23 mouse cellular contexts compared by ENCODE assay signal in the genomic region with DNA sequence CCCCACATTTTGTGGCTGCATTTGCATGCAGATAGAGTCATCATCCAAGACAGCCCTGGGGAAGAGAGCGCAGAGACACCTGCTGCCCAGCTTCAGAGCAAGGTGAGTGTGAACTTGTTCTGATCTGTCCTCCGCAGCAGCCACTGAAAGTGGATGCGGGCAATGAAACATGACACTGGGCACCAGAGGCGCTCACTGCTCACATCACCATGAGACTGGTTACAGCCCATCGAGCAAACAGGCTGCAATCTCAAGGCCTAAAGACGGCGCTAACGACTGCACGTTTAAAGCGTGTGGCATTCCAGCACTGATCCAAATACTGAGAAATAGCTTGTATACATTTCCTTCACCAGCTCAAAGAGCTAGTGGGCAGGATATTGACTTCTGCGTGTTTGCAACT.
"Had no signal": no experiment of that assay in that cellular context is flagged by ENCODE, and none has a peak within 500 bp of the region (broad histone marks: within the 10 kb centered on the region; RNA-seq: fewer than 3 reads in every experiment).

No protein-coding gene starts in this region.

- H3K27me3 ChIP-seq: intestine, embryonic 15.5 days; limb, embryonic 13.5 days; liver, embryonic 12.5 days; liver, embryonic 15.5 days; lung, embryonic 15.5 days; midbrain, embryonic 15.5 days; neural tube, embryonic 13.5 days; stomach, embryonic 15.5 days had no signal

- ATAC-seq: intestine, embryonic 15.5 days; liver, embryonic 12.5 days; midbrain, embryonic 15.5 days had no signal

- H3K36me3 ChIP-seq: intestine, embryonic 15.5 days; limb, embryonic 10.5 days; limb, embryonic 13.5 days; liver, embryonic 12.5 days; liver, embryonic 15.5 days; lung, embryonic 15.5 days; midbrain, embryonic 15.5 days; neural tube, embryonic 13.5 days; stomach, embryonic 15.5 days had no signal

- H3K9ac ChIP-seq: intestine, embryonic 15.5 days; limb, embryonic 13.5 days; liver, embryonic 12.5 days; liver, embryonic 15.5 days; lung, embryonic 15.5 days; midbrain, embryonic 15.5 days; neural tube, embryonic 13.5 days; stomach, embryonic 15.5 days had no signal

- H3K4me1 ChIP-seq: intestine, embryonic 15.5 days; limb, embryonic 10.5 days; limb, embryonic 13.5 days; liver, embryonic 12.5 days; liver, embryonic 15.5 days; lung, embryonic 15.5 days; midbrain, embryonic 15.5 days; neural tube, embryonic 13.5 days; stomach, embryonic 15.5 days had no signal

- H3K4me2 ChIP-seq: intestine, embryonic 15.5 days; limb, embryonic 13.5 days; liver, embryonic 12.5 days; liver, embryonic 15.5 days; lung, embryonic 15.5 days; midbrain, embryonic 11.5 days; midbrain, embryonic 15.5 days; neural tube, embryonic 13.5 days; stomach, embryonic 15.5 days had no signal

- H3K9me3 ChIP-seq: intestine, embryonic 15.5 days; limb, embryonic 10.5 days; limb, embryonic 13.5 days; liver, embryonic 15.5 days; lung, embryonic 15.5 days; midbrain, embryonic 15.5 days; neural tube, embryonic 13.5 days; stomach, embryonic 15.5 days had no signal

- H3K27ac ChIP-seq: intestine, embryonic 15.5 days; limb, embryonic 10.5 days; limb, embryonic 13.5 days; liver, embryonic 12.5 days; liver, embryonic 15.5 days; lung, embryonic 15.5 days; midbrain, embryonic 15.5 days; neural tube, embryonic 13.5 days; stomach, embryonic 15.5 days had no signal

- H3K4me3 ChIP-seq: intestine, embryonic 15.5 days; limb, embryonic 10.5 days; limb, embryonic 13.5 days; liver, embryonic 12.5 days; liver, embryonic 15.5 days; lung, embryonic 15.5 days; midbrain, embryonic 15.5 days; myocyte; neural tube, embryonic 13.5 days; stomach, embryonic 15.5 days had no signal

- DNase-seq: kidney, adult 18-20 months; kidney, adult 9 months; kidney, postnatal 10 days; kidney, postnatal 4 days; liver; lung, adult 18-20 months; lung, postnatal 10 days; lung, postnatal 4 days; right cerebral cortex, adult 18-20 months; right cerebral cortex, postnatal 14 days; right cerebral cortex, postnatal 4 days; thymus, postnatal 25 days had no signal
